Mouse (Mus musculus): ENCODE results near the gene Gzf1. TPM values are rescaled to one million over a fixed set of nuclear protein-coding genes. Genes with fewer than 3 reads are reported as not detected.
A peak's percentile ranks its signal among the peaks of the same experiment; 100 is the strongest.

The Gzf1 gene
- total and polyA plus RNA-seq, 2 experiments from 2014 or later, result 15.0 to 21.8 TPM

DNA sequence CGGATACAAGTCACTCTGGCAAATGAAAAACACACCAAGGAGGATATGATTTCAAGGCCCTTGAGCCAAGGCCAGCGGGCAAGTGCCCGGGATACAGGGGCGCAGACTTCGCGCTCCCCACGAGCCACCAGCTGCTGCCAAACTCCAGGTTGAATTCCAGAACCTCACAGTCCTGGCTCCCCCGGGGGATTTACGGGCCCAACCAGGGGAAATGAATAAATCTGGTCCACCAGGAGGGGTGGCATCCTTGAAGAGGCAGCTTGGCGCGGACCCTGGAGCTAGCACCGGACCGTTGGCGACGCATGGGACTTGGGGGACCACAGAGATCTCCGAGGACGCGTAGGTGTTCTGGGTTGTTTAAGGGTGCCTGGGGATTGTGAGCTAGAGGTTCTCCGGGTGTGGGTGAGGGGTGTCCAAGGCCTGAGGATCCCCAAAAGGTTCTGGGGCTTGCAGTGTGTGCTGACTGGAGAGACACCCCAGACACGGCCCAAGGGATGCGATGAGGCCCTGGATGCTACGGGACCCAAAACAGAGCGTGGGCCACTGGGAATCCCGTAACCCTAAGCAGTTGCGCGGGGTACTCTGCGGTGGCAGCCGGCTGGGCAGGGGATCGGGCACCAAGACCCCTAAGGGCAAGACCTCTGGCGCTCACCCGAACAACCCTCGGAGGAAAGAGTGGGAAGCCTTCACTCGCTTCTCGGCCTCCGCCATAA lies 50.9 kb downstream of the Gzf1 start:
- TF ChIP-seq CTCF (IDR thresholded peaks at IDR 0.05; ENCODE audit: low read depth), result no peak
- DNase-seq (no peak), ATAC-seq (peak; percentile 68)
- Histone ChIP-seq H3K9ac (peak overlapping the region; percentile 72), H3K4me1 (ENCODE audit: insufficient read depth) (peaks cover 10% of the 10 kb centered on the region; the same call in 1 of the 2 replicates), H3K9me3 (ENCODE audit: low read length) (no peaks in the 10 kb centered on the region), H3K4me3 (ENCODE audit: low read depth, low read length) (peak overlapping the region; percentile 62), H3K4me2 (ENCODE audit: low read depth) (peak overlapping the region; percentile 89), H3K27ac (ENCODE audit: low read depth, low read length) (peak overlapping the region; percentile 57), H3K27me3 (ENCODE audit: insufficient read depth, low read length) (no peaks in the 10 kb centered on the region), H3K36me3 (ENCODE audit: insufficient read depth) (no peaks in the 10 kb centered on the region)
- WGBS, result 2% methylated on average over 35 of the region's 35 CpGs

DNA sequence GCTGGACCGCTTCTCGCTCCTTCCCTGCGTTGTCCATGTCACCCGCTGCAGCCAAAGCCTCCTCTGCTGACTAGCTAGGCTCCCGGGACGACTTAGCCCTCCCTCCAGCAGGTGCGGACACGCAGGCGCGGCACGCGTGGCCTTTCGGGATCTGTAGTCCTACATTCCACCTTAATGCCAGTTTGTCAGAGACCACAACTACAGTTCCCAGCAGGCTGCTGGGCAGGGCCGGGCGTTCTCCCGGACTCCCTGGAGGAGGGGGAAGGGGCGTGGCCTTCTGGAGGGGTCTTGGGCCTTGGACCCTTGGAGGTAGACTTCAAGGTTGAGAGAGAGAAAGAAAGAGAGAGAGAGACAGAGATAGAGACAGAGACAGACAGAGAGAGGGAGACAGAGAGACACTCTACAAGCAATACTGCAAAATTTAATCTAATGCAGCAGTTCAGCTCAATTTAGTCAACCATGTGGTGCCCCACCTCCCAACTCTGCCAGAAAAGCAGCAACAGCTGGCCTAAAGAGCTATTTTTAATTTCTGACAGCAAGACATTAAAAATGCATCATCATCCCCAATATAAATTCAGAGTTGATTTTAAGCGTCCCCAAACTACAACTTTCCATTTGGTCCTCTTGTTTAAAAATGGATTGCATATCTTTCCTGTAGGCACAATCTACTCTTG lies 51.6 kb downstream of the Gzf1 start, which contains the start of gene Napb:
Napb (minus strand) TSS at position 141 of the 674 bp plus-strand sequence.
- H3K9me3 ChIP-seq (ENCODE audit: low read length), result no peaks in the 10 kb centered on the region
- peak within 1 kb of the TSS; percentile 57 for H3K27ac ChIP-seq (ENCODE audit: low read depth, low read length)
- H3K4me3 ChIP-seq (ENCODE audit: low read depth, low read length), result peak within 1 kb of the TSS; percentile 62
- peaks cover 10% of the 10 kb centered on the region; the same call in 1 of the 2 replicates for H3K4me1 ChIP-seq (ENCODE audit: insufficient read depth)
- H3K9ac ChIP-seq, result peak within 1 kb of the TSS; percentile 72
- H3K4me2 ChIP-seq (ENCODE audit: low read depth), result peak within 1 kb of the TSS; percentile 89
- DNase-seq, result peak; percentile 95
- H3K36me3 ChIP-seq (ENCODE audit: insufficient read depth), result no peaks in the 10 kb centered on the region
- ATAC-seq, result peak; percentile 100
- WGBS, result 6% methylated on average over 18 of the region's 18 CpGs
- H3K27me3 ChIP-seq (ENCODE audit: insufficient read depth, low read length), result no peaks in the 10 kb centered on the region
- peak; percentile 34; the same call in 1 of the 2 replicates for TF ChIP-seq CTCF (IDR thresholded peaks at IDR 0.05; ENCODE audit: low read depth)

Other genes with a start within 250 kb of the Gzf1 start
- gene Cd93, start 237.5 kb upstream of the Gzf1 start, total RNA-seq (2014; rRNA removed), result 15.2 and 22.4 TPM in 2 replicates
- gene Cd93, start 237.5 kb upstream of the Gzf1 start, polyA plus RNA-seq (2015; fragmentation: Nextera tagmentation; extraction: Ambion mirVana), result 4.0 and 4.5 TPM in 2 replicates
- gene Nxt1, start 8.4 kb upstream of the Gzf1 start, total RNA-seq (2014; rRNA removed), result 26.9 and 34.6 TPM in 2 replicates
- 29.6 and 38.4 TPM in 2 replicates for gene Nxt1, start 8.4 kb upstream of the Gzf1 start, polyA plus RNA-seq (2015; fragmentation: Nextera tagmentation; extraction: Ambion mirVana)
- 124 and 142 TPM in 2 replicates for gene Napb, start 51.4 kb downstream of the Gzf1 start, total RNA-seq (2014; rRNA removed)
- gene Napb, start 51.4 kb downstream of the Gzf1 start, polyA plus RNA-seq (2015; fragmentation: Nextera tagmentation; extraction: Ambion mirVana), result 41.1 and 76.3 TPM in 2 replicates
- not detected in 2 replicates for gene Cstl1, start 69.3 kb downstream of the Gzf1 start, total RNA-seq (2014; rRNA removed)
- gene Cstl1, start 69.3 kb downstream of the Gzf1 start, polyA plus RNA-seq (2015; fragmentation: Nextera tagmentation; extraction: Ambion mirVana), result not detected in 2 replicates
- not detected in 2 replicates for gene Cst11, start 90.5 kb downstream of the Gzf1 start, total RNA-seq (2014; rRNA removed)
- gene Cst11, start 90.5 kb downstream of the Gzf1 start, polyA plus RNA-seq (2015; fragmentation: Nextera tagmentation; extraction: Ambion mirVana), result not detected in 2 replicates
- not detected in 2 replicates for gene 8030411F24Rik, start 101.0 kb downstream of the Gzf1 start, total RNA-seq (2014; rRNA removed)
- not detected in 2 replicates for gene 8030411F24Rik, start 101.0 kb downstream of the Gzf1 start, polyA plus RNA-seq (2015; fragmentation: Nextera tagmentation; extraction: Ambion mirVana)
- gene Cst12, start 108.3 kb downstream of the Gzf1 start, total RNA-seq (2014; rRNA removed), result not detected in 2 replicates
- not detected in 2 replicates for gene Cst12, start 108.3 kb downstream of the Gzf1 start, polyA plus RNA-seq (2015; fragmentation: Nextera tagmentation; extraction: Ambion mirVana)
- gene Cst8, start 117.8 kb downstream of the Gzf1 start, total RNA-seq (2014; rRNA removed), result not detected in 2 replicates
- not detected in 2 replicates for gene Cst8, start 117.8 kb downstream of the Gzf1 start, polyA plus RNA-seq (2015; fragmentation: Nextera tagmentation; extraction: Ambion mirVana)
- gene Cst13, start 139.1 kb downstream of the Gzf1 start, total RNA-seq (2014; rRNA removed), result not detected in 2 replicates
- not detected in 2 replicates for gene Cst13, start 139.1 kb downstream of the Gzf1 start, polyA plus RNA-seq (2015; fragmentation: Nextera tagmentation; extraction: Ambion mirVana)
- not detected in 2 replicates for gene Cst9, start 154.1 kb downstream of the Gzf1 start, total RNA-seq (2014; rRNA removed)
- not detected in 2 replicates for gene Cst9, start 154.1 kb downstream of the Gzf1 start, polyA plus RNA-seq (2015; fragmentation: Nextera tagmentation; extraction: Ambion mirVana)
- 0.67 TPM in 1 of 2 replicates, not detected in the other for gene 9230104L09Rik, start 184.0 kb downstream of the Gzf1 start, total RNA-seq (2014; rRNA removed)
- gene 9230104L09Rik, start 184.0 kb downstream of the Gzf1 start, polyA plus RNA-seq (2015; fragmentation: Nextera tagmentation; extraction: Ambion mirVana), result not detected in 2 replicates
- 495 and 652 TPM in 2 replicates for gene Cst3, start 194.7 kb downstream of the Gzf1 start, total RNA-seq (2014; rRNA removed)
- gene Cst3, start 194.7 kb downstream of the Gzf1 start, polyA plus RNA-seq (2015; fragmentation: Nextera tagmentation; extraction: Ambion mirVana), result 1,133 and 1,187 TPM in 2 replicates